Mouse (Mus musculus) kidney, adult 2 months (tissue): ENCODE data around the gene Rnf114.

ENCODE experiments used
- CTCF ChIP-seq: fragments of 200-500 bp; conservative IDR thresholded peaks from 2 replicates; pipeline ENCODE4 v1.5.1; 2011; ENCODE audit warnings: low read depth, mild to moderate bottlenecking, control low read depth, low read length, moderate library complexity, mixed read lengths; ENCODE audit not compliant: insufficient read depth, insufficient read length
- POLR2A ChIP-seq: fragments of 200-500 bp; IDR thresholded peaks from one replicate; pipeline ENCODE4 v1.6.1; 2011; ENCODE audit warnings: low read depth, low read length, control low read depth

DNA sequence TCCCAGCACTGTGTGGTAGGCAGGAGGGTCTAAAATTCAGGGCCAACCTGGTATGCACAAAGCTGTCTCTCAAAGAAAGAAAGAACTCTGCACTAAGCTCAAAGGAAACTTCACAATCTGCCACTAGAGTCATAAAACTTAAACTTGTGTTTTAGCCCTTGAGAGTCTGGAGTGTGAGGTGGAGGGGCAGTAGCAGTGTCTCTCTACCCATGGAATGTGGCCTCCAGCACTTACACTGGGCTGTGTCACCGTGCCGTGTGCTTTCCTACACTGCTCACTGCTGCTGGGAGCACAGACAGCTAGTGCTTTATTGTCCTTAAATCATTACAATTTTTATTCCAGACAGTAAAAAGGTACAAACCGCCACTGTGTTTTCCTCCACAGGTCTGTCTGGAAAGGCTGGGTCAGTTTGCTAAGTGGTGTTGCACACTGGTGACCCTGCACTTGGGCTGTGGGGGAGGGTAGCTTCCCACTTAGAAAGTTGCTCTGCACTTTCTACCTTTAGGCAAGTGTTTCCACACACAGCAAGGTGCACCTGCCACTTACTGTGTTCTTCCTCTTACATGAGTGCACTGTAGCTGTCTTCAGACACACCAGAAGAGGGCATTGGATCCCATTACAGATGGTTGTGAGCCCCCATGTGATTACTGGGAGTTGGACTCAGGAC is 15.4 kb downstream of the Rnf114 start:
- no peak for TF ChIP-seq CTCF
- TF ChIP-seq POLR2A: no peak
